Comparison of ENCODE assay signal across 8 mouse cellular contexts in genomic region chr12:8499871-8500596, GRCm38 (mm10). TPM values are rescaled to one million over a fixed set of nuclear protein-coding genes. Genes with fewer than 3 reads are reported as not detected.
DNase-seq lines count a peak whose midpoint lies in the region; ATAC-seq and TF ChIP-seq lines count a peak whose summit lies in the region.

Rhob (minus strand) TSS chr12:8500009.

- H3K27ac ChIP-seq in hindbrain, embryonic 10.5 days = peak within 1 kb of the TSS; percentile 100
- peak within 1 kb of the TSS; percentile 100 for H3K27ac ChIP-seq in lung, postnatal 0 days (ENCODE audit: low read length)

- 0 out of 2 replicates have a peak, but pooled peaks have one; percentile 21 for TF ChIP-seq EP300 in lung, postnatal 0 days (IDR thresholded peaks at IDR 0.05)

- peak within 1 kb of the TSS; percentile 92 for H3K4me3 ChIP-seq in hindbrain, embryonic 10.5 days
- peak within 1 kb of the TSS; percentile 98 for H3K4me3 ChIP-seq in lung, postnatal 0 days (ENCODE audit: low read depth, low read length)

- TF ChIP-seq CTCF in lung, postnatal 0 days (IDR thresholded peaks at IDR 0.05) = no peak

- H3K4me2 ChIP-seq in lung, postnatal 0 days (replicated peaks; ENCODE audit: low read depth, low read length) = peak within 1 kb of the TSS; percentile 78

- DNase-seq in MEL-GATA-1-ER (ENCODE audit: extremely low read depth, low read depth) = peak; percentile 91
- DNase-seq in cerebellum, adult 8-10 months = peak; percentile 95
- DNase-seq in hindbrain, embryonic 10.5 days (ENCODE audit: low spot score) = peak; percentile 96
- DNase-seq in layer of hippocampus, adult 9-11 months = peak; percentile 100
- peak; percentile 99 for DNase-seq in lung, postnatal 0 days (ENCODE audit: low spot score)
- peak; percentile 85 for DNase-seq in ovary, postnatal 14 days (ENCODE audit: low spot score)
- peak; percentile 66 for DNase-seq in thymus, postnatal 14 days

- H3K27me3 ChIP-seq in hindbrain, embryonic 10.5 days (ENCODE audit: insufficient read depth, poor library complexity, severe bottlenecking) = no peaks in the 10 kb centered on the region
- H3K27me3 ChIP-seq in lung, postnatal 0 days (replicated peaks; ENCODE audit: insufficient read depth, low read length) = no peaks in the 10 kb centered on the region

- peaks cover 53% of the 10 kb centered on the region for H3K4me1 ChIP-seq in hindbrain, embryonic 10.5 days (replicated peaks)
- peaks cover 13% of the 10 kb centered on the region; the same call in 1 of the 2 replicates for H3K4me1 ChIP-seq in lung, postnatal 0 days (ENCODE audit: insufficient read depth, low read depth, low read length)

- H3K36me3 ChIP-seq in hindbrain, embryonic 10.5 days = no peaks in the 10 kb centered on the region
- H3K36me3 ChIP-seq in lung, postnatal 0 days (ENCODE audit: insufficient read depth, low read length) = no peaks in the 10 kb centered on the region

- WGBS in hindbrain, embryonic 10.5 days = under 1% methylated on average over 56 of the region's 56 CpGs
- WGBS in lung, postnatal 0 days = under 1% methylated on average over 56 of the region's 56 CpGs

- ATAC-seq in frontal cortex, adult (ENCODE audit: low TSS enrichment) = peak; percentile 83
- ATAC-seq in lung, postnatal 0 days = peak; percentile 96

- no peaks in the 10 kb centered on the region for H3K9me3 ChIP-seq in hindbrain, embryonic 10.5 days
- no peaks in the 10 kb centered on the region for H3K9me3 ChIP-seq in lung, postnatal 0 days (ENCODE audit: low read length)

- peak within 1 kb of the TSS; percentile 99 for H3K9ac ChIP-seq in lung, postnatal 0 days (replicated peaks; ENCODE audit: low read depth)

RNA-seq across cellular contexts. Expression of gene Rhob, which starts in this region (rescaled TPM):
- 31.5 and 54.8 TPM in 2 replicates for polyA plus RNA-seq in hindbrain, embryonic 10.5 days (2016; fragmentation: Nextera tagmentation; extraction: Ambion mirVana)
- 77.6 and 77.9 TPM in 2 replicates for polyA plus RNA-seq in lung, postnatal 0 days (2015; fragmentation: Nextera tagmentation; extraction: Ambion mirVana)

Comparison
In these comparisons a context has a peak if more than half of its experiments do, and no peak if none do; other contexts are left out.
1. Peak in every context shown above with its lines: DNase-seq, ATAC-seq, H3K4me3 ChIP-seq and H3K27ac ChIP-seq.